Mouse (Mus musculus) megakaryocyte, adult 5-6 weeks (primary cell): ENCODE results near the gene Tln2. TPM values are rescaled to one million over a fixed set of nuclear protein-coding genes. Genes with fewer than 3 reads are reported as not detected.
"Not testable (repeated sequence)": the region's sequence is repeated elsewhere in the genome, so short reads cannot be mapped to it uniquely, and the experiment has no call there.

Source experiments
- ATAC-seq: 2 replicates; pipeline ENCODE4 v1.8.0; 2016; ENCODE audit warnings: mild to moderate bottlenecking, inconsistent platforms; ENCODE audit not compliant: poor library complexity, severe bottlenecking
- total RNA-seq, 2 experiments: library from RNA; stranded (forward) in 1 of 2; stranded (reverse) in 1 of 2; fragments of 153-499, 151-499 nt in 1 of 2; fragments of 221-1000, 200-1000 nt in 1 of 2; gene quantifications; 2 replicates each; pipeline versions ENCODE4 v1.2.3 to v1.2.4; 2015 to 2017

Gene Tln2
- total RNA-seq, 2 experiments from 2014 or later, result 0.40 to 1.0 TPM

GRCm38 (mm10) chr9:67285544-67285943 lies 274.0 kb downstream of the Tln2 start:
- ATAC-seq, result no peak

GRCm38 (mm10) chr9:67281812-67282211 lies 277.7 kb downstream of the Tln2 start:
- no peak for ATAC-seq

- ATAC-seq, result not testable (repeated sequence)
These were observed 279.2 kb downstream of the Tln2 start for GRCm38 (mm10) chr9:67280311-67280710.

- no peak for ATAC-seq
These were observed 283.1 kb downstream of the Tln2 start for GRCm38 (mm10) chr9:67276446-67276845.

GRCm38 (mm10) chr9:67274296-67274695 lies 285.2 kb downstream of the Tln2 start:
- no peak for ATAC-seq

GRCm38 (mm10) chr9:67273362-67273761 lies 286.1 kb downstream of the Tln2 start:
- no peak for ATAC-seq

- no peak for ATAC-seq
These were observed 288.8 kb downstream of the Tln2 start for GRCm38 (mm10) chr9:67270734-67271133.

GRCm38 (mm10) chr9:67270061-67270595 lies 289.4 kb downstream of the Tln2 start:
- ATAC-seq, result no peak

- no peak for ATAC-seq
These were observed 292.1 kb downstream of the Tln2 start for GRCm38 (mm10) chr9:67267276-67267990.

- no peak for ATAC-seq
These were observed 294.0 kb downstream of the Tln2 start for GRCm38 (mm10) chr9:67265513-67265912.

GRCm38 (mm10) chr9:67264896-67265295 lies 294.6 kb downstream of the Tln2 start:
- no peak for ATAC-seq

- no peak for ATAC-seq
These were observed 298.5 kb downstream of the Tln2 start for GRCm38 (mm10) chr9:67260835-67261599.

- ATAC-seq, result no peak
These were observed 309.4 kb downstream of the Tln2 start for GRCm38 (mm10) chr9:67250141-67250540.

- ATAC-seq, result no peak
These were observed 312.0 kb downstream of the Tln2 start for GRCm38 (mm10) chr9:67247365-67247950.

- no peak for ATAC-seq
These were observed 314.2 kb downstream of the Tln2 start for GRCm38 (mm10) chr9:67245265-67245664.

GRCm38 (mm10) chr9:67241683-67242082 lies 317.8 kb downstream of the Tln2 start:
- ATAC-seq, result no peak

GRCm38 (mm10) chr9:67240456-67240855 lies 319.0 kb downstream of the Tln2 start:
- no peak for ATAC-seq

GRCm38 (mm10) chr9:67236987-67237386 lies 322.5 kb downstream of the Tln2 start:
- no peak for ATAC-seq

- no peak for ATAC-seq
These were observed 323.9 kb downstream of the Tln2 start for GRCm38 (mm10) chr9:67235441-67236217.

- ATAC-seq, result no peak
These were observed 330.5 kb downstream of the Tln2 start for GRCm38 (mm10) chr9:67229033-67229432.

- ATAC-seq, result no peak
These were observed 339.1 kb downstream of the Tln2 start for GRCm38 (mm10) chr9:67220388-67220787.
